Mouse (Mus musculus): ENCODE data around the gene Tmem210.

DNA sequence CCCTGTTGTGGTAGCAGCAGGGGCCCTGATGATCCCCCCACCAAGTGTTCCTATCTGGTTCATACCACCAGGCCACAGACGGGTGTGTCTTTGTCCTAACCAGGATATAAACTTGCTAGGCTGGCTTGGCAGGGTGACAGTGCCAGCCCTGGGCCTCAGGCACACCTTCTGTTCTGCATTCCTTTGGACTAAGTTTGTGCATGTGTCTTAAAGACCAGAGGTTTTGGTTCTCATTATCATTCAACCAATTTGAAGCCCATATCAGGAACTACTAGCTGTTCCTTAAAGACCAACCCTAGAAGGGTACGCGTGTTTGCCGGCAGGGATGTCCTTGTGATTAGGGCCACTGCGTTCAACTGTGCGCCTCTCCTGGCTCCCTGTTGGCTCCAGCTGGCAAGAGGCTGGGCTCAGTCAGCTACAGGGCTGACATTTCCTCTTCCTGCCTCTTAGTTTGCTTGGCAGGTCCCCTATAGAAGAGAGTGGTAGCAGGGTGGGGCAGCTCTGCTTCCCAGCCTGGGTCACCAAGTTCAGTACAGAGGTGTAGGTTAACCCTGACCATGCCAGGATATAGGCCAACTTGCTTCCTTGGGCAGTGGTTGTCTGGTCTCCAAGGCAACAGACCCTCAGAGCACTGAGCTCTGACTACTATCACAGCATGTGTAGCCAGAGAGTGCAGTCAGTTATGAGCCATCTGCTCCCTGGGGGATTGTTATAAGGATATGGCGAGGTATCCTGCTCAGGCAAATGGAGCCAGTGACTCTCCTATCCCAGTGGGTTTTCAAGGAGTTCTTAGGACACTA lies 908 bp upstream of the Tmem210 start:
- TF ChIP-seq CTCF (IDR thresholded peaks at IDR 0.05; ENCODE audit: extremely low read depth, insufficient read length, insufficient replicate concordance, low read depth, low read length): no peak
- no peak for TF ChIP-seq POLR2A (IDR thresholded peaks at IDR 0.05; ENCODE audit: low read depth, low read length)
